Mouse (Mus musculus): ENCODE measurements around the gene Ntm.
A peak's percentile ranks its signal among the peaks of the same experiment; 100 is the strongest.

Gene Ntm

GRCm38 (mm10) chr9:29407954-29408353 is 555.0 kb downstream of the Ntm start:
- no peak for DNase-seq (ENCODE audit: low spot score)

- no peak for DNase-seq (ENCODE audit: low spot score)
Measured at GRCm38 (mm10) chr9:29406973-29407372, 556.0 kb downstream of the Ntm start.

- DNase-seq (ENCODE audit: low spot score), result no peak
Measured at GRCm38 (mm10) chr9:29406046-29406445, 556.9 kb downstream of the Ntm start.

- DNase-seq (ENCODE audit: low spot score), result no peak
Measured at GRCm38 (mm10) chr9:29400151-29400550, 562.8 kb downstream of the Ntm start.

- no peak for DNase-seq (ENCODE audit: low spot score)
Measured at GRCm38 (mm10) chr9:29396101-29396500, 566.8 kb downstream of the Ntm start.

GRCm38 (mm10) chr9:29393136-29393535 is 569.8 kb downstream of the Ntm start:
- DNase-seq (ENCODE audit: low spot score), result no peak

- no peak for DNase-seq (ENCODE audit: low spot score)
Measured at GRCm38 (mm10) chr9:29390796-29391517, 572.0 kb downstream of the Ntm start.

- DNase-seq (ENCODE audit: low spot score), result no peak
Measured at GRCm38 (mm10) chr9:29389224-29389623, 573.7 kb downstream of the Ntm start.

- DNase-seq (ENCODE audit: low spot score), result no peak
Measured at GRCm38 (mm10) chr9:29387136-29387535, 575.8 kb downstream of the Ntm start.

- DNase-seq (ENCODE audit: low spot score), result no peak
Measured at GRCm38 (mm10) chr9:29377172-29378002, 585.6 kb downstream of the Ntm start.

GRCm38 (mm10) chr9:29371341-29371740 is 591.6 kb downstream of the Ntm start:
- DNase-seq (ENCODE audit: low spot score), result no peak

GRCm38 (mm10) chr9:29369621-29370020 is 593.3 kb downstream of the Ntm start:
- DNase-seq (ENCODE audit: low spot score), result no peak

GRCm38 (mm10) chr9:29368291-29368690 is 594.6 kb downstream of the Ntm start:
- no peak for DNase-seq (ENCODE audit: low spot score)

- DNase-seq (ENCODE audit: low spot score), result no peak
Measured at GRCm38 (mm10) chr9:29357796-29358195, 605.1 kb downstream of the Ntm start.

- DNase-seq (ENCODE audit: low spot score), result no peak
Measured at GRCm38 (mm10) chr9:29342303-29342702, 620.6 kb downstream of the Ntm start.

- DNase-seq (ENCODE audit: low spot score), result peak; percentile 47
Measured at GRCm38 (mm10) chr9:29341292-29341691, 621.6 kb downstream of the Ntm start.

GRCm38 (mm10) chr9:29335671-29336070 is 627.3 kb downstream of the Ntm start:
- DNase-seq (ENCODE audit: low spot score), result no peak

GRCm38 (mm10) chr9:29332296-29333090 is 630.4 kb downstream of the Ntm start:
- no peak for DNase-seq (ENCODE audit: low spot score)

GRCm38 (mm10) chr9:29330486-29330885 is 632.5 kb downstream of the Ntm start:
- DNase-seq (ENCODE audit: low spot score), result no peak

GRCm38 (mm10) chr9:29326283-29326682 is 636.7 kb downstream of the Ntm start:
- no peak for DNase-seq (ENCODE audit: low spot score)

- no peak for DNase-seq (ENCODE audit: low spot score)
Measured at GRCm38 (mm10) chr9:29325137-29325536, 637.8 kb downstream of the Ntm start.

GRCm38 (mm10) chr9:29319197-29319596 is 643.7 kb downstream of the Ntm start:
- no peak for DNase-seq (ENCODE audit: low spot score)

All from layer of hippocampus, adult 9-10 months (tissue).